Mouse (Mus musculus): ENCODE results near the gene Jak2. TPM values are rescaled to one million over a fixed set of nuclear protein-coding genes. Genes with fewer than 3 reads are reported as not detected.
A peak's percentile ranks its signal among the peaks of the same experiment; 100 is the strongest.

Gene Jak2
- total and polyA plus RNA-seq, 2 experiments from 2014 or later: 13.2 to 52.5 TPM

GRCm38 (mm10) chr19:29297366-29297765, 45.7 kb downstream of the Jak2 start:
- 94% methylated on average over 1 of the region's 1 CpGs for WGBS
- Histone ChIP-seq H3K27ac (ENCODE audit: low read depth, low read length) (no peak overlapping the region), H3K4me2 (ENCODE audit: low read depth) (no peak overlapping the region), H3K4me3 (ENCODE audit: low read depth, low read length) (no peak overlapping the region), H3K4me1 (ENCODE audit: insufficient read depth) (no peaks in the 10 kb centered on the region), H3K9me3 (ENCODE audit: low read length) (no peaks in the 10 kb centered on the region), H3K9ac (no peak overlapping the region), H3K27me3 (ENCODE audit: insufficient read depth, low read length) (no peaks in the 10 kb centered on the region), H3K36me3 (ENCODE audit: insufficient read depth) (peaks cover 53% of the 10 kb centered on the region)
- DNase-seq (no peak), ATAC-seq (no peak)
- no peak for TF ChIP-seq CTCF (IDR thresholded peaks at IDR 0.05; ENCODE audit: low read depth)

- TF ChIP-seq CTCF (IDR thresholded peaks at IDR 0.05; ENCODE audit: low read depth): no peak
- WGBS: 85% methylated on average over 13 of the region's 13 CpGs
- Histone ChIP-seq H3K9me3 (ENCODE audit: low read length) (no peaks in the 10 kb centered on the region), H3K9ac (no peak overlapping the region), H3K27ac (ENCODE audit: low read depth, low read length) (no peak overlapping the region), H3K36me3 (ENCODE audit: insufficient read depth) (peaks cover 39% of the 10 kb centered on the region), H3K27me3 (ENCODE audit: insufficient read depth, low read length) (no peaks in the 10 kb centered on the region), H3K4me2 (ENCODE audit: low read depth) (no peak overlapping the region), H3K4me3 (ENCODE audit: low read depth, low read length) (no peak overlapping the region), H3K4me1 (ENCODE audit: insufficient read depth) (peaks cover 4% of the 10 kb centered on the region; the same call in 1 of the 2 replicates)
- no peak for ATAC-seq
- DNase-seq: no peak
Observed at GRCm38 (mm10) chr19:29300919-29301318, 49.3 kb downstream of the Jak2 start.

- no peak for TF ChIP-seq CTCF (IDR thresholded peaks at IDR 0.05; ENCODE audit: low read depth)
- H3K9ac ChIP-seq: no peak overlapping the region
- no peak for DNase-seq
- no peaks in the 10 kb centered on the region for H3K27me3 ChIP-seq (ENCODE audit: insufficient read depth, low read length)
- peaks cover 4% of the 10 kb centered on the region; the same call in 1 of the 2 replicates for H3K4me1 ChIP-seq (ENCODE audit: insufficient read depth)
- no peak overlapping the region for H3K4me3 ChIP-seq (ENCODE audit: low read depth, low read length)
- no peak for ATAC-seq
- no peaks in the 10 kb centered on the region for H3K9me3 ChIP-seq (ENCODE audit: low read length)
- peaks cover 34% of the 10 kb centered on the region for H3K36me3 ChIP-seq (ENCODE audit: insufficient read depth)
- no peak overlapping the region for H3K4me2 ChIP-seq (ENCODE audit: low read depth)
- WGBS: 83% methylated on average over 2 of the region's 2 CpGs
- H3K27ac ChIP-seq (ENCODE audit: low read depth, low read length): no peak overlapping the region
Observed at GRCm38 (mm10) chr19:29302119-29302518, 50.5 kb downstream of the Jak2 start.

GRCm38 (mm10) chr19:29308832-29309231, 57.2 kb downstream of the Jak2 start:
- Histone ChIP-seq H3K9ac (no peak overlapping the region), H3K4me1 (ENCODE audit: insufficient read depth) (peaks cover 4% of the 10 kb centered on the region; the same call in 1 of the 2 replicates), H3K27ac (ENCODE audit: low read depth, low read length) (no peak overlapping the region), H3K36me3 (ENCODE audit: insufficient read depth) (peaks cover 24% of the 10 kb centered on the region), H3K27me3 (ENCODE audit: insufficient read depth, low read length) (no peaks in the 10 kb centered on the region), H3K4me2 (ENCODE audit: low read depth) (no peak overlapping the region), H3K9me3 (ENCODE audit: low read length) (no peaks in the 10 kb centered on the region), H3K4me3 (ENCODE audit: low read depth, low read length) (no peak overlapping the region)
- DNase-seq (no peak), ATAC-seq (no peak)
- TF ChIP-seq CTCF (IDR thresholded peaks at IDR 0.05; ENCODE audit: low read depth): peak; percentile 28; the same call in 1 of the 2 replicates

GRCm38 (mm10) chr19:29311791-29312190, 60.2 kb downstream of the Jak2 start:
- H3K27me3 ChIP-seq (ENCODE audit: insufficient read depth, low read length): no peaks in the 10 kb centered on the region
- no peak for TF ChIP-seq CTCF (IDR thresholded peaks at IDR 0.05; ENCODE audit: low read depth)
- H3K4me1 ChIP-seq (ENCODE audit: insufficient read depth): no peaks in the 10 kb centered on the region
- ATAC-seq (peak; percentile 23; the same call in 1 of the 2 replicates), DNase-seq (no peak)
- H3K9ac ChIP-seq: no peak overlapping the region
- 79% methylated on average over 8 of the region's 8 CpGs for WGBS
- H3K27ac ChIP-seq (ENCODE audit: low read depth, low read length): no peak overlapping the region
- H3K9me3 ChIP-seq (ENCODE audit: low read length): 0 out of 2 replicates have a peak, but pooled peaks cover 4% of the 10 kb centered on the region
- H3K36me3 ChIP-seq (ENCODE audit: insufficient read depth): peaks cover 34% of the 10 kb centered on the region
- H3K4me2 ChIP-seq (ENCODE audit: low read depth): no peak overlapping the region
- no peak overlapping the region for H3K4me3 ChIP-seq (ENCODE audit: low read depth, low read length)

- no peak overlapping the region for H3K27ac ChIP-seq (ENCODE audit: low read depth, low read length)
- no peak overlapping the region for H3K4me3 ChIP-seq (ENCODE audit: low read depth, low read length)
- TF ChIP-seq CTCF (IDR thresholded peaks at IDR 0.05; ENCODE audit: low read depth): no peak
- H3K9me3 ChIP-seq (ENCODE audit: low read length): 0 out of 2 replicates have a peak, but pooled peaks cover 10% of the 10 kb centered on the region
- H3K27me3 ChIP-seq (ENCODE audit: insufficient read depth, low read length): no peaks in the 10 kb centered on the region
- WGBS: 47% methylated on average over 7 of the region's 7 CpGs
- no peak overlapping the region for H3K9ac ChIP-seq
- H3K4me1 ChIP-seq (ENCODE audit: insufficient read depth): no peaks in the 10 kb centered on the region
- no peak for DNase-seq
- ATAC-seq: no peak
- peaks cover 34% of the 10 kb centered on the region for H3K36me3 ChIP-seq (ENCODE audit: insufficient read depth)
- no peak overlapping the region for H3K4me2 ChIP-seq (ENCODE audit: low read depth)
Observed at GRCm38 (mm10) chr19:29312661-29313060, 61.0 kb downstream of the Jak2 start.

GRCm38 (mm10) chr19:29323416-29324049, 71.9 kb downstream of the Jak2 start:
- TF ChIP-seq CTCF (IDR thresholded peaks at IDR 0.05; ENCODE audit: low read depth): no peak
- no peaks in the 10 kb centered on the region for H3K27me3 ChIP-seq (ENCODE audit: insufficient read depth, low read length)
- no peaks in the 10 kb centered on the region for H3K4me1 ChIP-seq (ENCODE audit: insufficient read depth)
- H3K36me3 ChIP-seq (ENCODE audit: insufficient read depth): no peaks in the 10 kb centered on the region
- WGBS: 80% methylated on average over 8 of the region's 8 CpGs
- H3K9me3 ChIP-seq (ENCODE audit: low read length): no peaks in the 10 kb centered on the region
- DNase-seq: no peak
- no peak overlapping the region for H3K4me3 ChIP-seq (ENCODE audit: low read depth, low read length)
- H3K9ac ChIP-seq: no peak overlapping the region
- no peak overlapping the region for H3K4me2 ChIP-seq (ENCODE audit: low read depth)
- no peak overlapping the region for H3K27ac ChIP-seq (ENCODE audit: low read depth, low read length)
- no peak for ATAC-seq

Data from forebrain, postnatal 0 days (tissue).